Mouse (Mus musculus): Measurements from ENCODE around the gene Rps25.
A peak's percentile ranks its signal among the peaks of the same experiment; 100 is the strongest.
"Not testable (repeated sequence)": the region's sequence is repeated elsewhere in the genome, so short reads cannot be mapped to it uniquely, and the experiment has no call there.

Rps25 gene

DNA sequence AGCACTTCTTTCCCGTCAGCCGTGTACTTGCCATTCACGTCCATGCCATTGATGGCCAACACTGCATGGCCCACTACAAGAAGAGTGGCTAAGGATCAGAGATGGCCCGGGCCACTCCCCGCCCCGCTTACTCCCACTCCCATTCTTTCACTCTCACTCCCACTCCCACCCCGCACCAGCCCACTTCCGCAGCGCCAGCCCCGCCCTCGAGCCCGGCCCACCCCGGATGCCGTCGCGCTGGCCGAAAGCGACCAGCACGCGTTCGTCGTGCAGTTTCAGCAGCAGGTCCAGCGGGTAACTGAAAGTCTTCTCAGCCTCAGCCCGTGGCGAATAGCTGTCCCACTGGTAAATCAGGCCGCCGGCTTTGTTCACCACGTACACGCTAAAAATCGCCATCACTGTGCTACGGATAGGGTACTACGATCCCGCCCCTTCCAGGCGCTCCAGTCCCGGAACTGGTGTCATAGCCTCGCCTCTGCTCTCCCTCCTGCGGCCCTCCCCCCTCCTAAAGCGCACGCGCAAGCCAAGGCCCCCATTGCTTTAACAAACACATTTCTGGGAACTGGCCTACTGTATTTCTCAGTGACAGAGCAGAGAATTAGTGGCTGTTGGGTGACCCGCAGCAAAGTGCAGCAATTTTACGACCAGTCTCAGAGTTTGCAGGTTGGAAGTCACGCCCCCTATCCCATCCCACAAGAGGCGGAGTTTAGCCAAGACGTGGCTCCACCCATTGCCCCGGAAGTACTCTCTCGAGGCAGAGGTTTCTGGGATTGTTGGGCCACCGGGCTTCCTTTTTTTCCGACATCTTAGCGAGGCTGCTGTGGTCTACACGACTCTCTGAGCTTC, at the start of gene Rps25, which contains the start of gene Trappc4:
TSS of gene Rps25 (plus strand) at position 234 of the 846 bp plus-strand sequence.
TSS of gene Trappc4 (minus strand) at position 695 of the 846 bp plus-strand sequence.
- DNase-seq (ENCODE audit: low spot score) = peak; percentile 96

DNA sequence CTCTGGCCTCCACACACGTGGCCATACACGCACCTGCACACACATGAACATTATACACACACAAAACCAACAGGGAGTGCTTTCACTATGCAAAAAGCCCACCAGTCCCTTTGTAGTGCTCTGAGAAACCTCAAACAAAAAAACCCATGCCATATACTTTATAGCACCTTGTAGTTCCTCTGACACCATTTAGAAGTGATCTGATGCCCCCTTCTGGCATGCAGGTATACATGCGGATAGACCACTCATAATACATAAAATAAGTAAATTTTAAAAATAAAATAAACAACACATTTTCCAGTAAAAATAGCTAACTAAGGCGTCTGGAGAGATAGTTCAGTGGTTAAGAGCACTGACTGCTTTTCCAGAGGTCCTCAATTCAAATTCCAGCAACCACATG, 49.7 kb upstream of the Rps25 start:
- DNase-seq (ENCODE audit: low spot score) = peak; percentile 59

DNA sequence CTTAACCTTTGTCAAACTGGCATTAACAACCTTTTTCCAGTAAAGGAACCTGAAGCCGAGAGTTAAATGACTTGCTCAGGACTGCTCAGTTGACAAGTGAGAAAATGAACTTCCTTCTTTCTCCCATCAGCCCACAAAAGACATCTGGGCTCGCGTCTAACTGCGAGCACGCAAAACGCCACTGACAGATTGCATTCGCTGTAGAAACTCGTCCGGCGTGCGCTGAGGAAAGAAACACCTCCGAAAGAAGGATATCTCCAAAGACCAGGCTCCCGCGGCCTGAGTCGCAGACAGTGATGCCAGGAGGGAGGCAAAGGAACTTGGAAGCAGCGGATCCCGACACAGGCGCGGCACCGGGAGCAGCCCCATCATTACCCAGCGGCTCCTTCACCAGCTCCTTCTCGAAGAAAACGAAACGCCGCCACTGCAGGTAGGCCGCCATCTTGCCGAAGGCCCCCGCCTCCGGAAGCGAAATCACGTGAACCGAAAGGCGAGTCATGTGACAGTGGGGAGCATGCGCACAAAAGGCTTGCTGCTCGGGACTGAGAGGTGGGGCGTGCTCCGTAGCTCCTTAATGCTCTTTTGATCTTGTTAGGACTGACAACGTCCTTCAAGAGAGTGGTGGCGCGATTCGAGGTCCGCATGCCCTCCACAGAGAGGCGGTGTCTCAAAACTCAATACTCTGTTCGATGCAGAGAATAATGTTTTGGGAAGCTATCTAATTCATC, 45.6 kb upstream of the Rps25 start, which contains the start of gene Vps11:
TSS of gene Vps11 (minus strand) at position 481 of the 728 bp plus-strand sequence.
- peak; percentile 98 for DNase-seq (ENCODE audit: low spot score)

DNA sequence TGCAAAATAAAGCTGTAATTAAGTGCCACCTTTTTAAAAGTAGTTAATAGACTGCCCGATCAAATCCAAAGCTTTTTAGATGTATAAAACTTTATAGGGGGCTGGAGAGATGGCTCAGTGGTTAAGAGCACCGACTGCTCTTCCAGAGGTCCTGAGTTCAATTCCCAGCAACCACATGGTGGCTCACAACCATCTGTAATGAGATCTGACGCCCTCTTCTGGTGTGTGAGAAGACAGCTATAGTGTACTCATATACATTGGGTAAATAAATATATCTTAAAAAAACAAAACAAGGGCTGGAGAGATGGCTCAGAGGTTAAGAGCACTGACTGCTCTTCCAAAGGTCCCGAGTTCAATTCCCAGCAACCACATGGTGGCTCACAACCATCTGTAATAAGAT, 45.0 kb upstream of the Rps25 start:
- not testable (repeated sequence) for DNase-seq (ENCODE audit: low spot score)

DNA sequence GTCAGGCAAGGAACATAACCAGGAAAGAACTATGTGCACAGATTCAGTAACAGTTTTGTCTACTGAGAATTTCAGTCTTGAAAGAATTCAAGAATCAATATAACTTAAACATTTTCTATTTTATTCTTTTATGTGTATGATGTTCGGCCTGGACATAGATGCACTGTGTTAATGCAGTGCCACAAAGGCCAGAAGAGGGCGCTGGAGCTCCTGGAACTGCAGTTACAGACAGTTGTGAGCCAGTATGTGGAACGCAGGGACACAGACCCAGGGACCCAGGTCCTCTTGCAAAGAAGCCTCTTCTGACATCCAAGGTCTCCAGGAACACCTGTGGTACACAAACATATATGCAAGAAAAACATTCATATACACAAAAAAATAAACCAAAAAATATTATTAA, 42.5 kb upstream of the Rps25 start:
- DNase-seq (ENCODE audit: low spot score) = no peak

DNA sequence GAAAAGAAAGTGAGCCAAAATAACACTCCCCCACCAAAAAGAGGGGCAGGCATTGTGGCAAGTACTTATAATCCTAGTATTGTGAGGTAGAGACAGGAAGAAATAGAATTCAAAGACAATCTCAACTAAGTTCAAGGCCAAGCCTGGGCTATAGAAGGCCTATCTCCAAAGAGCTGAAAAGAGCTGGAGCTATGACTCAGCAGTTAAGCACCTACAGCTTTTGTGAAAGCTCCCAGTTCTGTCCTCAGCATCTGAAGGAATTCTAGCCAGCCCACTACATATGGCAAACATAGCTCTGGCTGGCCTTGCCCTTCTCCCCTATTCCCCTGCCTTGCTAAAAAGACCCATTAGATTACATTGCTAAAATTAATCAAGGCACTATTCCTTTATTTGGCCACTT, 33.6 kb upstream of the Rps25 start:
- DNase-seq (ENCODE audit: low spot score) = no peak

DNA sequence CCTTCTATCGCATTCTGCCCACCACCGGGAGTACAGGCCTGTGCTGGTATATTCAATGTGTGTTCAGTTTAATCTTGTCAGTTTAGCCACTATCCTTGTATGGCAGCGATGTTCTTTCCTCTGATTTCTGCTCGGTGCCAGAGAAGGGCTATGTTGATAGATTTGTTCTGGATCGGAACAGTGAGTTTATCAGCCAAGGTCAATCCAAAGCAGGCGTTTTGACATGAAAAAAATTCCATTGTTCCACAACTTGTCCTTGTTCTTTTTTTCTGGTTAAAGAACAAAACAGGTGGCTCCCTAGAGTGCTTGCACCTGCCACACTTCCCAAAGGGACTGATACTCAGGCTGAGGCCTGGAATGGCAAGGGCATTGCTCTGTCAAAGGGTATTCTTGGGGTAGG, 30.8 kb upstream of the Rps25 start:
- no peak for DNase-seq (ENCODE audit: low spot score)

DNA sequence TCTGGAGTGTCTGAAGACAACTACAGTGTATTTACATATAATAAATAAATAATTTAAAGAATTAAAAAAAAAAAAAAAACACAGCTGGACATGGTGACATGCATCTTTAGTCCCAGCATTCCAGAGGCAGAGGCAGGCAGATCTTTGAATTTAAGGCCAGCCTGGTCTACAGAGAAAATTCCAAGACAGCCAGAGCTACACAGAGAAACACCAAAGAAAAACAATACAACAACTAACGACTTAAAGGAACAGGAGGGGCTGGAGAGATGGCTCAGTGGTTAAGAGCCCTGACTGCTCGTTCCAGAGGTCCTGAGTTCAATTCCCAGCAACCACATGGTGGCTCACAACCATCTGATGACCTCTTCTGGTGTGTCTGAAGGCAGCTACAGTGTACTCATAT, 29.6 kb upstream of the Rps25 start:
- not testable (repeated sequence) for DNase-seq (ENCODE audit: low spot score)

DNA sequence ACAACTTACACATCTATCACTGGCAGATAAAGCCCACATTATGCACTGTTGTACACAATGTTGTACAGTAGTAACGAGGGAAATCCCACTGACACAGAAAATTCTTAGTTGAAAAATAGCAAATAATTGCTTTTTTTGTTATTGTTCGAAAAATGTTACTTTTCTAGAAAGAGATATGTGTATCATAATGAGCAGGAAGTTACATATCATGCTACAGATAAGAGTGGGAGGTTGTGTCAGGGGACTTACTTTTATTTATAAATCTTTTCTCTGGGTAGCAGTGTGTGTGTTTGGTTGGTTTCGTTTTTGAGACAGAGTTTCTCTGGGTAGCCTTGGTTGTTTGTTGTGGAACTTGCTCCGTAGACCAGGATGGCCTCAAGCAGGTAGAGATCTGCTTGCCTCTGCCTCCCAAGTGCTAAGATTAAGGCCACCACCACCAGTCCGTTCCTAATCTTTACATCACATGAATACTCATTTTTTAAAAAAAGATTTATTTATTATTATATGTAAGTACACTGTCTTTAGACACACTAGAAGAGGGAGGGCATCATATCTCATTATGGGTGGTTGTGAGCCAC, 28.7 kb upstream of the Rps25 start:
- DNase-seq (ENCODE audit: low spot score) = peak; percentile 23

DNA sequence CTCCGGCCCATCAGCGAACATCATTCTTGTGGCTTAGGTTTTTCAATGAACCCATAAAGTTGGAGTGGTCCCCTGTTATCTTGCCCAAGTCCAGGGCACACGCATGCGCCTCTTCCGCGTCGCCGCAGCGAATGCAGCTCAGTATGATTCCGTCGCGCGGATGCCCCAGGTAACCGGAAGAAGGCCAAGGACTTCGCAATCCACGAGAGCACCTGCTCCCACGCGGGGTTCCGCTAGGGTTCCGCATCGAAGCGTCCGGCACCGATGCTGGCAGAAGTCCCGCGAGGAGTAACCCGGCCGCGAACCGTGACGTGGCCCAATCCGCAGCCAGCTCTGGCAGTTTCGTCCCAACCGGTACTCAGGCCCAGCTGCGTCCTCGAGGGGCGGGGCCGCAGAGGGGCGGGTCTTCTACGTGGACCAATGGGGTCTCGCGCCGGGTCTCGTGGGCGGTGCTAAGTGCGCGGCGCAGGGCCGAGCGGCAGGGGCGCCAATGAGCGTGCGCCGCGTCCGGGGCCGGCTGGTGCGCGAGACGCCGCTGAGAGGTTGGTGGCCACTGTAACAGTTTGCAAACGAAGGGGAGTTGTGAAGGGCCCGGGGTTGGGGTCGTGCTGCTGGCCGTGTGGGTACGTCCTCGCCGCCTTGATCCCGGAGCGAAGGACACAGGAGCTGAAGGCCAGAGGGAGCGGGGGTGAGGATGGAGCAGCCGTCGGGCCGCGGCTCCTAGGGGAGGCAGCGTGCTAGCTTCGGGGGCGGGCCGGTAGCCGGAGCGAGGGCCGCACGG, 27.7 kb upstream of the Rps25 start, which contains the start of gene Hyou1:
TSS of gene Hyou1 (plus strand) at position 437 of the 781 bp plus-strand sequence.
- DNase-seq (ENCODE audit: low spot score) = peak; percentile 96

DNA sequence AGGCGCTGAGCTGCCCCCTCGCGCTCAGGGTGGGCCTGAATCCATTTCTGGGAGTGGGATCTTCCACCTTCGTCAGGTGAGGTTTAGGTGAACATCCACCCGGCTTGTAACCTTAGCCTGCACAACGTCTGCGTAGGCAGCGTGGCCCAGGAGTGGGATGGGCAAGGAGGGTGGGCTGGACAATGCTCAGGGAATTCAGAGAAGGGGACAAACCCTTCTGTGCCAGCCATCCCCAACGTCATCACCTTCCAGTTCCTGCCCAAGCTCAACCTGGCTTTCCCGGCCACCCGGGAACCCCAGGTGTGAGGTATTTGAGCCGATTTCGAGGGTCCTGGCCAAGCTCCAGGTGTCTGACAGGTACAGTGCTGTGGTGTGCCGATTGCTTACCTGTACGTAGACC, 27.1 kb upstream of the Rps25 start:
- no peak for DNase-seq (ENCODE audit: low spot score)

DNA sequence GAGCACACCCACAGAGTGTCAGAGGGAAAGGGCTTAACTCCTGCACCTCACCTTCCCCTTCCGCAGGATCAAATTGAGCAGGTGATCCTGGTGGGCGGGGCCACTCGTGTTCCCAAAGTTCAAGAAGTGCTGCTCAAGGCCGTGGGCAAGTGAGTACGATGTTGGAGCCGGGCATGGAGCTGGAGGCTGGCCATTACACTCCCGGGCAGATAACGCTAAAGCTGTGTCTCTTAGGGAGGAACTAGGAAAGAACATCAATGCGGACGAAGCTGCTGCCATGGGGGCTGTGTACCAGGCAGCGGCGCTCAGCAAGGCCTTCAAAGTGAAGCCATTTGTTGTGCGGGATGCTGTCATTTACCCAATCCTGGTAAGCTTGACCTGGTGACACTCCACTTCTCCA, 22.3 kb upstream of the Rps25 start:
- DNase-seq (ENCODE audit: low spot score) = no peak

DNA sequence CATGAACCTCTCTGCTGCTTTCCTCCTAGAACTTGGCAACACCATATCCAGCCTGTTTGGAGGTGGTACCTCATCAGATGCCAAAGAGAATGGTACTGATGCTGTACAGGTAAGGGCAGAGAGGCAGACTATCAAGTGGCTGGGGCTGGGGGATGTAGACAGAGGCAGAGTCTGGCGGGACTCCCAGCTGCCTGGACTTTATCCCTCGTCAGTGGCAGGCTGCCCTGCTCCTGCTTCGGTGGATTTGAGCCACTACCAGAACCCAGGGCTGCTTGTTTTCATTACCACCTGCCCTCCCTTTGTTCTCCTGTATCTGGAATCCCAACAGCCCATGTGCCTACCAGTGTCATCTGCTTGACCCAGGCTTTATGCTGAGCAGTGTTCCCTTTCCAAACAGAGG, 19.7 kb upstream of the Rps25 start:
- no peak for DNase-seq (ENCODE audit: low spot score)

DNA sequence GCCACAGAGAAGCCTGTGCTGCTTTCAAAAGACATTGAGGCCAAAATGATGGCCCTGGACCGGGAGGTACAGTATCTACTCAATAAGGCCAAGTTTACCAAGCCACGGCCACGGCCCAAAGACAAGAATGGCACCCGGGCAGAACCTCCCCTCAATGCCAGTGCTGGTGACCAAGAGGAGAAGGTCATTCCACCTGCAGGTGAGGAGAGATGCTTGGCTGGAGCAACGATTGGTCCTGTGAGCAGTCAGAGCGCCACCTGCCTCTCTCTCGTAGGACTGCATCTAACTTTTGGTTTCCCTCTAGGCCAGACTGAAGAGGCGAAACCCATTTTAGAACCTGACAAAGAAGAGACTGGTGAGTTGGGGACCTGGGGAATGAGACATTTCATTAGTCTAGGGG, 17.7 kb upstream of the Rps25 start:
- peak; percentile 44 for DNase-seq (ENCODE audit: low spot score)

DNA sequence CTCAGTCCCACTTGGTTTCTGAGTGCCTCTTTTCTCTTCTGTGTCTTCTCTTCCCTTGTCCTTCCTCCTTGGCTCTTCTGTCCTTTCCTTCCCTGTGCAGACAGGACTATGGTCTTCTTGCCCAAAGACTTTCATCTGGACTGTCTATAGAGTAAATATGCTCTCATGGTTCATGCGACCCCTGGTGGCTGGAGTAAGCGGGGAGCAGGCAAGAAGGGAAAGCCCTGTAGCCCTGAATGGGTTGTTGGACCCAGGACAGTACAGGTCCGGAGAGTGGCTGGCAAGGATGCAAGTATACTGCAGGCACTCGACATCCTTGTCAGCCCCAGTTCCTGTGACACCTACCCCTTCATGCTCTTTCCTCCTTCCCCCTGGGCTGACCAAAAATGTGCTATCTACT, 15.5 kb upstream of the Rps25 start:
- DNase-seq (ENCODE audit: low spot score) = peak; percentile 60

DNA sequence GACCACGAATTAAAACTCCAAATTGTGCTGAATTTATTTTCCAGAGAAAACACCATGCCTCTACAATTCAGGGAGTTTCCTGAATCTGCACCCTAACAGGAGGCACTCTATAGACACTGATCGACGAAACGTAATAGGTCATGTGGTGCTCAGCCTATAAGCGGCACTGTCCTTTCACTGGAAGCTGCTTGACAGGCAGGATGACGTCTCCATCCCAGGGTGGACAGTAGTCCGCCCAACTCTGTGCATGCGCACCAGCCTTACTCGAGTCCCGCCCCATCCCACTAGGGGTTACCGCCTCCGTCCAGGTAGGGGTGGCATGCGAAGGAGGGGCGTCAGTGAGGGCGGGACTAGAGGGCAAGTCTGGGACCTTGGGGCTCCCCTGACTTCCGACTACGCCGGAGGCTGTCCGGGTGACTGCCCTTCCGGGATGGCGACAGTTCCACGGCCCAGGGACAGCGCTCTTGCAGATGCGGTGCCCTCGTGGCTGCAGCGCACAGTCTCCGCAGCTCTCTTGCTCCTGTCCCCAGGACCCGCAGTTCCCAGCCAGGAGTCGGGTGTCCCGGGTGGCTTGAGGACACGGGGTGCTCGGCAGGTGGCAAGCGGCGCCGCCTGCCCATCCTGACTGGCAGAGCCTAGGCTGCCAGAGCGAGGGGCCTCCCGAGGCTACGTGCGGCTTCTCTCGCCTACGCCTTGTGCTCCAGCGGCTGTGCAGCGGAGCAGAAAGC, 10.1 kb upstream of the Rps25 start, which contains the start of gene Slc37a4:
TSS of gene Slc37a4 (plus strand) at position 169 of the 728 bp plus-strand sequence.
- DNase-seq (ENCODE audit: low spot score) = peak; percentile 95

DNA sequence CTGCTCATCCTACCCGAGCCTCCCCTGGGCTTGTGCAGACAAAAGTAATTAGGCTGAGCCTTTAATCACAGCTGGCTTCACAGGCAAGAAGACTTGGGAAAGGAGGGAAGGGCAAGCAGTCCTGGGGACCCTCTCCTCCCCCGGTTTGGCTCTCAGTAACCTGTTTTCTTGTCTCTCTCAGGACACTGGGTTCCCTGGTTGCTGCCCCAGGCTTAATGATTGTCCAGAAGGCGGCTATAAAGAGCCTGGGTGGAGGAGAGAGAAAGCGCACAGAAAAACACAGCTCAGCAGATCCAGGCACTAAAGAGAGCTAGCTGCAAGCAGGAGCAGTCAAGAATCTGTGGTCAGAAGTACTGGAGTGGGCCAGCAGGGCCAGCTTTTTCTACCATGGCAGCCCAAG, 8.9 kb upstream of the Rps25 start:
- no peak for DNase-seq (ENCODE audit: low spot score)

DNA sequence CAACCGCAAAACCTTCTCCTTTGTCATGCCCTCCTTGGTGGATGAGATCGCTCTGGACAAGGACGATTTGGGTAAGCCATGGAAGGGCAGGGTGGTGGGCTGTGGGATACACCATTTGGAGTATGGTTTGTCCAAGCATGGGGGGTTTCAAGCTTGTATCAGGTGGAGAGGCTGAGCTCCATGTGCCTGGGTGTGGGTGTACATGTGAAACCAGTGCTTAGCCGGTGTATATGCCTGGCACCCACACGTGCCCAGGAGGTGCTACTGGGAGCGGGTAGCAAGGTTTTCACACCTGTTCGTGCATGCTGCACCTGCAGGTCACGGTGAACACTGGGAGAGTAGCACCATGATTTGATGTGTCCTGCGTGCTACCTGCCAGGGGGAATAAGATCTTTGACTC, 8.4 kb upstream of the Rps25 start:
- no peak for DNase-seq (ENCODE audit: low spot score)

DNA sequence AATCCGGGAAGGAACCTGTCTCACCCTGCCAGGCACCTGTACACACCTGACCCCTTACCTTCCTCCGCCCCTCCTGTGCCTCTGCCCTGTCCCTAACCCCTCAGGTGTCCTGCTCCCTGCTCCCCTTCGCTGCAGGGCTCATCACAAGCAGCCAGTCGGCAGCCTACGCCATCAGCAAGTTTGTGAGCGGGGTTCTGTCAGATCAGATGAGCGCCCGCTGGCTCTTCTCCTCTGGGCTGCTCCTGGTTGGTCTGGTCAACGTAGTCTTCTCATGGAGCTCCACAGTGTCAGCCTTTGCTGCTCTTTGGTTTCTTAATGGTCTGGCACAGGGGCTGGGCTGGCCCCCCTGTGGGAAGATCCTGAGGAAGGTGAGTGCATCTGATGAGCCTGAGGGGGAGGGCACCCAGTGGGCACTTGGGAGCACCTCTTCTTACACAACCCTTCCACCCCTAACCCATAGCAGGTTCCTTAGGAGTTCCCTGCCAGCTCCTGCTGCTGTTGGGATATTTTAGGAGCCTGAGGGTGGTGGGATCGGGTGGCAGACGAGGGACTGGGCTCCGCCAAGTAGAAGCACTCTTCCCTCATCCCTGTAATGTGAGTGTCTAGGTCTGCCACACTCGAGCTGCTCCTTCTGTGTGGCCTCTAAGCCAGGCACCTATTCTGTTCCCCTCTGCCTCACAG, 7.7 kb upstream of the Rps25 start:
- no peak for DNase-seq (ENCODE audit: low spot score)

DNA sequence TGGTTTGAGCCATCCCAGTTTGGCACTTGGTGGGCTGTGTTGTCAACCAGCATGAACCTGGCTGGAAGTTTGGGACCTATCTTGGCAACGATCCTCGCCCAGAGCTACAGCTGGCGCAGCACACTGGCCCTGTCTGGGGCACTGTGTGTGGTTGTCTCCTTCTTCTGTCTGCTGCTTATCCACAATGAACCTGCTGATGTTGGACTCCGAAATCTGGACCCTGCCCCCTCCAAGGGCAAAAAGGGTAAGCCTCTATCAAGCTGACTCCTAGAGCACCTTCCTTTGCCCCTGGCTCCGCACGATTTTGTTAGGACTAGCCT, 7.2 kb upstream of the Rps25 start:
- DNase-seq (ENCODE audit: low spot score) = no peak

DNA sequence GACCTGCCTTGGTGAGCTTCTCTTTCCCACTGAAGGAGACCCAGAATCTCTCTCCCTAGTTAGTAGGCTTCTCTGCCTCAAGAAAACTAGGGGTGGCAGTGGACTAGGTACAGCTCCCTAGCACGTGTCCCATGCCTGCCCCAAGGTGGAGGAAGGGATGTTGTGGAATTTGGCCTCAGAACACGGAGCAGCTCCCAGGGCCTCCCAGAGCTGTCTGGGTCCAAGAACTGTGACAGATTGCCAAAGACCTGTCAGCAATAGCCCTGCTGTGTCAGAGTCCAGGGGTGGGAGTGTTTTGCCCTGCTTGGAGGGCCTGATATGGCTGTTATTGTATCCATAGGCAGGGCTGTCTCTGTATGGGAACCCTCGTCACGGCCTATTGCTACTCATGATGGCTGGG, 5.9 kb upstream of the Rps25 start:
- DNase-seq (ENCODE audit: low spot score) = no peak
